Mouse (Mus musculus) bone marrow macrophage, adult 2 months (primary cell): ENCODE data around the gene Cox5b.

ENCODE experiments used
- CTCF ChIP-seq: IDR thresholded peaks from 2 replicates; pipeline ENCODE4 v1.5.1; 2012; ENCODE audit warnings: low read depth, mild to moderate bottlenecking, low read length, moderate library complexity
- POLR2A ChIP-seq: IDR thresholded peaks from 2 replicates; pipeline ENCODE4 v1.6.1; 2012; ENCODE audit warnings: mild to moderate bottlenecking, low read depth, low read length, borderline replicate concordance

DNA sequence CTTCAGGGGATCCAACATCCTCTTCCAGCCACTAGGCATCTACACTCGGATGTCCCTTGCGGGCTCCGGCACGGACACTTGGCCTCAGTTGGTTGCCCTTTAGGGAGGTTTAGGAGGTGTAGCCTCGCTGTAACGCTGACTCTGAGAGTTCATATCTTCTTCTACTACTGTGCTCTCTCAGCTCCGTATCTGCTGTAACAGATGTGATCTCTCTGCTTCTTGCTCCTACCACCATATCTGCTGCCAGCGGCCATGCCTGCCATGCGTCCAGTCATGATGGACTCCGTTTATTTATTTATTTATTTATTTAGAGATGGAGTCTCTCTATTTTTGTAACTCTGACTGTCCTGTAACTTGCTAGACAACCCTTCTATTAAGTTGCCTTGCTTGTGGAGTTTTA is 20.0 kb upstream of the Cox5b start:
- TF ChIP-seq CTCF = no peak
- TF ChIP-seq POLR2A = no peak
